In genomic region chr5:77369394-77369793, GRCm38 (mm10) we compare ENCODE assay signal across 16 mouse cellular contexts. TPM values are rescaled to one million over a fixed set of nuclear protein-coding genes. Genes with fewer than 3 reads are reported as not detected.
DNase-seq lines count a peak whose midpoint lies in the region; ATAC-seq and TF ChIP-seq lines count a peak whose summit lies in the region.
"Had no signal": no experiment of that assay in that cellular context is flagged by ENCODE, and none has a peak within 500 bp of the region (broad histone marks: within the 10 kb centered on the region; RNA-seq: fewer than 3 reads in every experiment).

No protein-coding gene starts in this region.

- H3K27ac ChIP-seq in kidney, adult 2 months (ENCODE audit: insufficient read depth, low read depth, low read length) = peak overlapping the region; percentile 92
- H3K27ac ChIP-seq in liver, postnatal 0 days (ENCODE audit: low read depth) = no peak overlapping the region
- no peak overlapping the region for H3K27ac ChIP-seq in liver, embryonic 12.5 days
- H3K27ac ChIP-seq in embryonic fibroblast, embryonic 13.5 days (ENCODE audit: insufficient read depth, low read length) = peak overlapping the region; percentile 81
- H3K27ac ChIP-seq in stomach, embryonic 16.5 days (ENCODE audit: low read length) = 0 out of 2 replicates have a peak overlapping the region, but pooled peaks have one; percentile 33
- H3K27ac ChIP-seq: neural tube, embryonic 15.5 days had no signal

- no peak overlapping the region for H3K9ac ChIP-seq in liver, postnatal 0 days (replicated peaks)
- H3K9ac ChIP-seq in liver, embryonic 12.5 days = no peak overlapping the region
- H3K9ac ChIP-seq in stomach, embryonic 16.5 days (ENCODE audit: low read length) = no peak overlapping the region
- H3K9ac ChIP-seq: neural tube, embryonic 15.5 days had no signal

- DNase-seq in kidney, adult 2 months = no peak
- DNase-seq in kidney, adult 9 months = no peak
- no peak for DNase-seq in liver, postnatal 0 days
- DNase-seq: adrenal gland, adult 2 months; B cell, adult 2 months; cerebellum, adult 8-10 months; lung, postnatal 10 days; right cerebral cortex, postnatal 14 days had no signal

- TF ChIP-seq POLR2A in kidney, adult 2 months (IDR thresholded peaks at IDR 0.05; ENCODE audit: low read depth, low read length) = no peak
- TF ChIP-seq POLR2A in embryonic fibroblast, embryonic 13.5 days (IDR thresholded peaks at IDR 0.05; ENCODE audit: low read depth, low read length) = no peak

- H3K36me3 ChIP-seq in kidney, adult 2 months (ENCODE audit: control insufficient read depth, insufficient read depth, low read length) = no peaks in the 10 kb centered on the region
- H3K36me3 ChIP-seq in liver, postnatal 0 days (replicated peaks; ENCODE audit: insufficient read depth, low read length) = no peaks in the 10 kb centered on the region
- H3K36me3 ChIP-seq in liver, embryonic 12.5 days = no peaks in the 10 kb centered on the region
- no peaks in the 10 kb centered on the region for H3K36me3 ChIP-seq in stomach, embryonic 16.5 days (ENCODE audit: control insufficient read depth, insufficient read depth, low read length)
- H3K36me3 ChIP-seq: neural tube, embryonic 15.5 days had no signal

- peaks cover 41% of the 10 kb centered on the region for H3K4me1 ChIP-seq in kidney, adult 2 months (ENCODE audit: control insufficient read depth, insufficient read depth, low read length)
- peaks cover 10% of the 10 kb centered on the region for H3K4me1 ChIP-seq in liver, postnatal 0 days (ENCODE audit: insufficient read depth)
- peaks cover 15% of the 10 kb centered on the region for H3K4me1 ChIP-seq in liver, embryonic 12.5 days
- H3K4me1 ChIP-seq in embryonic fibroblast, embryonic 13.5 days (ENCODE audit: control insufficient read depth, insufficient read depth, low read length) = peaks cover 32% of the 10 kb centered on the region
- H3K4me1 ChIP-seq in stomach, embryonic 16.5 days (ENCODE audit: control insufficient read depth, insufficient read depth, low read length) = peaks cover 27% of the 10 kb centered on the region

- H3K4me3 ChIP-seq in kidney, adult 2 months (ENCODE audit: insufficient read depth, low read depth, low read length) = no peak overlapping the region
- H3K4me3 ChIP-seq in liver, postnatal 0 days (ENCODE audit: low read depth, low read length) = no peak overlapping the region
- no peak overlapping the region for H3K4me3 ChIP-seq in liver, embryonic 12.5 days
- H3K4me3 ChIP-seq in embryonic fibroblast, embryonic 13.5 days (ENCODE audit: insufficient read depth, low read length) = no peak overlapping the region
- H3K4me3 ChIP-seq in stomach, embryonic 16.5 days (replicated peaks; ENCODE audit: low read length) = no peak overlapping the region
- H3K4me3 ChIP-seq: neural tube, embryonic 15.5 days had no signal

- no peak overlapping the region for H3K4me2 ChIP-seq in liver, postnatal 0 days (ENCODE audit: low read depth, low read length)
- H3K4me2 ChIP-seq in liver, embryonic 12.5 days = no peak overlapping the region
- H3K4me2 ChIP-seq in stomach, embryonic 16.5 days (ENCODE audit: low read depth, low read length) = no peak overlapping the region
- H3K4me2 ChIP-seq: liver, embryonic 11.5 days; neural tube, embryonic 15.5 days had no signal

- WGBS in kidney, adult 2 months = 36% methylated on average over 5 of the region's 5 CpGs
- WGBS in liver, postnatal 0 days (ENCODE audit: insufficient replicate concordance) = 58% methylated on average over 5 of the region's 5 CpGs
- 53% methylated on average over 5 of the region's 5 CpGs for WGBS in liver, embryonic 12.5 days (ENCODE audit: insufficient replicate concordance)
- WGBS in stomach, embryonic 16.5 days = 64% methylated on average over 5 of the region's 5 CpGs

- no peaks in the 10 kb centered on the region for H3K9me3 ChIP-seq in liver, postnatal 0 days (ENCODE audit: low read length)
- H3K9me3 ChIP-seq in liver, embryonic 12.5 days (replicated peaks) = no peaks in the 10 kb centered on the region
- no peaks in the 10 kb centered on the region for H3K9me3 ChIP-seq in stomach, embryonic 16.5 days (replicated peaks; ENCODE audit: control insufficient read depth, low read length)
- H3K9me3 ChIP-seq: neural tube, embryonic 15.5 days had no signal

- ATAC-seq in liver, postnatal 0 days = peak; percentile 40; the same call in 1 of the 2 replicates
- no peak for ATAC-seq in liver, embryonic 12.5 days
- no peak; the same call in 1 of the 2 replicates for ATAC-seq in stomach, embryonic 16.5 days (ENCODE audit: insufficient read depth, low FRiP score)
- ATAC-seq in frontal cortex, adult (ENCODE audit: low TSS enrichment) = no peak
- ATAC-seq: hindbrain, embryonic 16.5 days; midbrain, embryonic 16.5 days had no signal

- H3K27me3 ChIP-seq in kidney, adult 2 months (replicated peaks; ENCODE audit: control insufficient read depth, insufficient read depth, low read length) = no peaks in the 10 kb centered on the region
- H3K27me3 ChIP-seq in liver, postnatal 0 days (ENCODE audit: insufficient read depth, low read length) = no peaks in the 10 kb centered on the region
- no peaks in the 10 kb centered on the region for H3K27me3 ChIP-seq in liver, embryonic 12.5 days (replicated peaks)
- H3K27me3 ChIP-seq in stomach, embryonic 16.5 days (ENCODE audit: control insufficient read depth, insufficient read depth, low read length) = no peaks in the 10 kb centered on the region
- H3K27me3 ChIP-seq: neural tube, embryonic 15.5 days had no signal

- TF ChIP-seq EP300 in liver, postnatal 0 days (IDR thresholded peaks at IDR 0.05; ENCODE audit: low read depth) = no peak

- TF ChIP-seq CTCF in kidney, adult 2 months (conservative IDR thresholded peaks at IDR 0.05; ENCODE audit: insufficient read depth, insufficient read length, low read depth, low read length) = no peak
- TF ChIP-seq CTCF in liver, postnatal 0 days (IDR thresholded peaks at IDR 0.05; ENCODE audit: low read depth) = no peak
- TF ChIP-seq CTCF in embryonic fibroblast, embryonic 13.5 days (IDR thresholded peaks at IDR 0.05; ENCODE audit: borderline replicate concordance, insufficient read depth, low read length) = no peak

RNA-seq across cellular contexts. Expression of gene Igfbp7, which starts 38.4 kb away (rescaled TPM):
- 4,855 and 6,899 TPM in 2 replicates for polyA plus RNA-seq in kidney, adult 2 months (2012; rRNA removed)
- 89.6 and 97.3 TPM in 2 replicates for polyA plus RNA-seq in liver, postnatal 0 days (2015; fragmentation: Nextera tagmentation; extraction: Ambion mirVana)
- 13.4 and 14.2 TPM in 2 replicates for polyA plus RNA-seq in liver, embryonic 12.5 days (2016; fragmentation: Nextera tagmentation; extraction: Ambion mirVana)
- 406 and 784 TPM in 2 replicates for polyA plus RNA-seq in embryonic fibroblast, embryonic 13.5 days (2011; ENCODE audit: insufficient read length, low read depth, missing spikeins)
- 178 and 180 TPM in 2 replicates for polyA plus RNA-seq in stomach, embryonic 16.5 days (2015; fragmentation: Nextera tagmentation; extraction: Ambion mirVana)

RNA-seq across cellular contexts. Expression of gene Polr2b, which starts 59.4 kb away (rescaled TPM):
- 15.7 and 32.2 TPM in 2 replicates for polyA plus RNA-seq in kidney, adult 2 months (2012; rRNA removed)
- polyA plus RNA-seq in liver, postnatal 0 days (2015; fragmentation: Nextera tagmentation; extraction: Ambion mirVana) = 16.4 and 18.6 TPM in 2 replicates
- polyA plus RNA-seq in liver, embryonic 12.5 days (2016; fragmentation: Nextera tagmentation; extraction: Ambion mirVana) = 46.0 and 49.1 TPM in 2 replicates
- 84.9 and 88.8 TPM in 2 replicates for polyA plus RNA-seq in embryonic fibroblast, embryonic 13.5 days (2011; ENCODE audit: insufficient read length, low read depth, missing spikeins)
- 51.1 and 52.8 TPM in 2 replicates for polyA plus RNA-seq in stomach, embryonic 16.5 days (2015; fragmentation: Nextera tagmentation; extraction: Ambion mirVana)

RNA-seq across cellular contexts. Expression of gene Noa1, which starts 59.5 kb away (rescaled TPM):
- 15.1 and 17.7 TPM in 2 replicates for polyA plus RNA-seq in kidney, adult 2 months (2012; rRNA removed)
- 8.2 and 10.5 TPM in 2 replicates for polyA plus RNA-seq in liver, postnatal 0 days (2015; fragmentation: Nextera tagmentation; extraction: Ambion mirVana)
- 40.7 and 44.9 TPM in 2 replicates for polyA plus RNA-seq in liver, embryonic 12.5 days (2016; fragmentation: Nextera tagmentation; extraction: Ambion mirVana)
- 13.7 and 15.7 TPM in 2 replicates for polyA plus RNA-seq in embryonic fibroblast, embryonic 13.5 days (2011; ENCODE audit: insufficient read length, low read depth, missing spikeins)
- polyA plus RNA-seq in stomach, embryonic 16.5 days (2015; fragmentation: Nextera tagmentation; extraction: Ambion mirVana) = 23.2 TPM in 2 replicates

Comparison
In these comparisons a context has a peak if more than half of its experiments do, and no peak if none do; other contexts are left out.
1. H3K27ac ChIP-seq: peak in kidney, adult 2 months (single experiment), embryonic fibroblast, embryonic 13.5 days (single experiment) and stomach, embryonic 16.5 days (single experiment); none in liver, postnatal 0 days (single experiment) and liver, embryonic 12.5 days (single experiment).